Mouse (Mus musculus): ENCODE results near the gene Ube2g2. TPM values are rescaled to one million over a fixed set of nuclear protein-coding genes. Genes with fewer than 3 reads are reported as not detected.

Ube2g2 gene
- total and polyA plus RNA-seq, 3 experiments, result 28.7 to 59.4 (median 40.8) TPM

DNA sequence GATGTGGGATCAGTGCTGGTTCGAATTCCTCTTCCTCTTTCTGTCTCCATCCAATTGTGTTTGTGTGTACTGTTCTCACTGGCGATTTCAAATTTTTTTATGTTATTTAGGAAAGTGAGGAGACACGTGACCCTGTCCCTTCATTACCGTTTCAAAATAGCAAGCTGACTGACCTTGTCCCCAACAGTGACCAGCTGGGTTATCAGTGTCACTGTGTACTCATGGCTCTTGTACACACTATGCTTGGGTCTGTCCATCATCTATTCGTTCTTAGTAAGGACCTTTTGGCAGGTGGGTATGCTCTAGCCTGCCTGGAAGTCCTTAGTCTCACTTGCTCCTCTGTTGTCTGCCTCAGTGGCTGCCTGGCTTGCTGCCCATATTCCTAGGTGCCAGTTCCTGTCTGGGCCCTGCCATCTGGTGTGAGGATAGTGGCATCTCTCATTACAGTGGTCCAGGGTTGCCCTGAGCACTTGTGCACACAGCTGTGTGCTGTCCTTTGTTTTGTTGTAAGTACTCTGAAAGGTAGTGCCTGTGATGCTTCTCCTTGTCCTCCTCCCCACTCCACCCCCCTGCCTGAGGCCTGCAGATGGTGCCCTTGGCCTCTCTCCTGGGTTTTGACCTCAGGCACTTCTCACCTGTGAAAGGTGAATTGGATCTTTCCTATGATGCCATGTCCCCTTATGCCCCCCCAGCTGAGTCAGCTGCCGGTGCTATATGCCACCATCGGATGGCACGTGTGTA lies 11.7 kb upstream of the Ube2g2 start:
- Histone ChIP-seq H3K9ac (ENCODE audit: insufficient read depth, low read depth) (no peak overlapping the region), H3K4me2 (ENCODE audit: insufficient read depth, low read depth, poor library complexity, severe bottlenecking) (no peak overlapping the region), H3K9me3 (replicated peaks; ENCODE audit: low read length) (no peaks in the 10 kb centered on the region), H3K4me3 (replicated peaks in 1 of 3; ENCODE audit: low read depth in 2 of 3, low read length in 2 of 3, poor library complexity in 1 of 3) (no peak overlapping the region), H3K4me1 (ENCODE audit: control insufficient read depth in 1 of 2, insufficient read depth in 2 of 2) (peaks cover 5 to 14% of the 10 kb centered on the region in 2 experiments), H3K36me3 (replicated peaks in 1 of 2; ENCODE audit: control insufficient read depth in 1 of 2, insufficient read depth in 1 of 2, low read length in 1 of 2) (peaks cover 31 to 72% of the 10 kb centered on the region in 2 experiments), H3K79me2 (replicated peaks; ENCODE audit: control insufficient read depth, extremely low read depth, insufficient read depth, poor library complexity, severe bottlenecking) (peaks cover 13% of the 10 kb centered on the region), H3K27me3 (replicated peaks) (no peaks in the 10 kb centered on the region), H3K27ac (ENCODE audit: insufficient read depth, low read depth) (no peak overlapping the region)
- dilution Hi-C loops (cut with MboI; ENCODE audit: extremely low pct_ligation_motif_present, extremely low pct_unique_long_range_greater_than_20kb, low sequenced_read_pairs) (no loop called here), in situ Hi-C loops (cut with MboI; ENCODE audit: low pct_ligation_motif_present, low pct_unique_long_range_greater_than_20kb, low sequenced_read_pairs) (no loop called here)
- no peak for DNase-seq (ENCODE audit: extremely low read depth)
- TF ChIP-seq MAFK (IDR thresholded peaks at IDR 0.05; ENCODE audit: insufficient replicate concordance, low read length) (no peak), CHD2 (IDR thresholded peaks at IDR 0.05; ENCODE audit: low read length) (no peak), TCF12 (IDR thresholded peaks at IDR 0.05; ENCODE audit: low read depth, low read length) (no peak), MYC (IDR thresholded peaks at IDR 0.05; ENCODE audit: low read depth, low read length) (no peak), JUN (IDR thresholded peaks at IDR 0.05; ENCODE audit: insufficient read depth, low read depth, low read length) (no peak), HCFC1 (IDR thresholded peaks at IDR 0.05; ENCODE audit: low read depth, low read length) (no peak), MAX (IDR thresholded peaks at IDR 0.05; ENCODE audit: low read length) (no peak), RCOR1 (conservative IDR thresholded peaks at IDR 0.05; ENCODE audit: low read depth, low read length) (no peak), POLR2A (IDR thresholded peaks at IDR 0.05; ENCODE audit: low read depth, low read length) (no peak), BHLHE40 (IDR thresholded peaks at IDR 0.05; ENCODE audit: low read depth, low read length) (no peak), JUND (conservative IDR thresholded peaks at IDR 0.05; ENCODE audit: low read depth, low read length) (no peak), CTCF (conservative IDR thresholded peaks at IDR 0.05 in 1 of 2, IDR thresholded peaks at IDR 0.05 in 1 of 2; ENCODE audit: low read depth in 2 of 2, low read length in 2 of 2) (no peak), MAZ (IDR thresholded peaks at IDR 0.05; ENCODE audit: low read depth, low read length) (no peak), KAT2A (IDR thresholded peaks at IDR 0.05; ENCODE audit: insufficient replicate concordance, low read length) (no peak), MXI1 (IDR thresholded peaks at IDR 0.05; ENCODE audit: low read depth, low read length) (no peak), IRF4 (IDR thresholded peaks at IDR 0.05; ENCODE audit: low read depth, low read length) (no peak), SIN3A (IDR thresholded peaks at IDR 0.05; ENCODE audit: low read length) (no peak), EP300 (IDR thresholded peaks at IDR 0.05; ENCODE audit: low read length) (no peak), ZNF384 (IDR thresholded peaks at IDR 0.05; ENCODE audit: low read depth, low read length) (no peak), ZC3H11A (IDR thresholded peaks at IDR 0.05; ENCODE audit: low read depth, low read length) (no peak)

DNA sequence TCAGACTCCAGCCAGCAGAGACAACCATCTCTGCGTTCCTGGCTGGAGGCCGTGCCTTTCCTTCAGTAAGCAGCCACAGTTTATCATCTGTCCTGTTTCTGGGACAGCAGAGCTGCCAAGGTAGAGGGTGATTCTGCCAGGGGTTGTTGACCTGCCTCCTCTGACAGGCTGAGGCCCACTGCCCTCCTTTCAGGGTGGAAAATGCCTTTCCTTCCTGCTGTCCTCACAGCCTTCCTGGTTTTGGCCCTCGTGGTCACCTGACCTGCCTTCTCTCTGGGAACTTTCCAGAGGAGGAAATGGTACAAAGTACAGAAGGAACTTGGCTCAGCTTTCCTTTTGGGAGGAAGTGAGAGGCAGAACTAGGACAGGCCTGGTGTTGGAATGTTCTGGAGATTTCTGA lies 8.7 kb upstream of the Ube2g2 start:
- DNase-seq (ENCODE audit: extremely low read depth), result no peak
- no peak overlapping the region for H3K27ac ChIP-seq (ENCODE audit: insufficient read depth, low read depth)
- no peak overlapping the region for H3K4me3 ChIP-seq (replicated peaks in 1 of 3; ENCODE audit: low read depth in 2 of 3, low read length in 2 of 3, poor library complexity in 1 of 3)
- in situ Hi-C loops (cut with MboI; ENCODE audit: low pct_ligation_motif_present, low pct_unique_long_range_greater_than_20kb, low sequenced_read_pairs), result no loop called here
- no peaks in the 10 kb centered on the region for H3K9me3 ChIP-seq (replicated peaks; ENCODE audit: low read length)
- H3K4me2 ChIP-seq (ENCODE audit: insufficient read depth, low read depth, poor library complexity, severe bottlenecking), result no peak overlapping the region
- dilution Hi-C loops (cut with MboI; ENCODE audit: extremely low pct_ligation_motif_present, extremely low pct_unique_long_range_greater_than_20kb, low sequenced_read_pairs), result no loop called here
- no peak overlapping the region for H3K9ac ChIP-seq (ENCODE audit: insufficient read depth, low read depth)
- no peaks in the 10 kb centered on the region for H3K4me1 ChIP-seq (ENCODE audit: control insufficient read depth in 1 of 2, insufficient read depth in 2 of 2)
- no peaks in the 10 kb centered on the region for H3K79me2 ChIP-seq (replicated peaks; ENCODE audit: control insufficient read depth, extremely low read depth, insufficient read depth, poor library complexity, severe bottlenecking)
- TF ChIP-seq POLR2A (IDR thresholded peaks at IDR 0.05; ENCODE audit: low read depth, low read length) (no peak), MYC (IDR thresholded peaks at IDR 0.05; ENCODE audit: low read depth, low read length) (no peak), KAT2A (IDR thresholded peaks at IDR 0.05; ENCODE audit: insufficient replicate concordance, low read length) (no peak), ZC3H11A (IDR thresholded peaks at IDR 0.05; ENCODE audit: low read depth, low read length) (no peak)
- H3K27me3 ChIP-seq (replicated peaks), result no peaks in the 10 kb centered on the region
- H3K36me3 ChIP-seq (replicated peaks in 1 of 2; ENCODE audit: control insufficient read depth in 1 of 2, insufficient read depth in 1 of 2, low read length in 1 of 2), result peaks cover 49 to 88% of the 10 kb centered on the region in 2 experiments

Data from CH12.LX (cell line).